Mouse (Mus musculus) cerebellum, adult 2 months (tissue): ENCODE measurements around the gene Tkt. TPM values are rescaled to one million over a fixed set of nuclear protein-coding genes. Genes with fewer than 3 reads are reported as not detected.
A peak's percentile ranks its signal among the peaks of the same experiment; 100 is the strongest.
"Not testable (repeated sequence)": the region's sequence is repeated elsewhere in the genome, so short reads cannot be mapped to it uniquely, and the experiment has no call there.

Source experiments
- DNase-seq, 2 experiments: peaks; one replicate each; pipeline ENCODE4 v3.0.0; 2021
- H3K27ac ChIP-seq: fragments of 200-500 bp; 2 replicates; pipeline ENCODE4 v1.5.1; 2012; ENCODE audit warnings: low read length, control low read depth, inconsistent platforms; ENCODE audit not compliant: insufficient read depth
- H3K27me3 ChIP-seq: fragments of 200-500 bp; 2 replicates; pipeline ENCODE4 v1.6.1; 2012; ENCODE audit warnings: inconsistent platforms, mild to moderate bottlenecking, low read length, moderate library complexity; ENCODE audit not compliant: control insufficient read depth, insufficient read depth
- H3K4me1 ChIP-seq: fragments of 200-500 bp; 2 replicates; pipeline ENCODE4 v1.6.1; 2011; ENCODE audit warnings: low read length; ENCODE audit not compliant: control insufficient read depth, insufficient read depth
- H3K4me3 ChIP-seq: fragments of 200-500 bp; replicated peaks from 2 replicates; pipeline ENCODE3; 2011; ENCODE audit warnings: mild to moderate bottlenecking, low read depth, low read length, control low read depth; ENCODE audit not compliant: insufficient read depth
- CTCF ChIP-seq: fragments of 200-500 bp; IDR thresholded peaks from 2 replicates; pipeline ENCODE4 v1.5.1; 2011; ENCODE audit warnings: low read depth, mild to moderate bottlenecking, control low read depth, low read length, moderate library complexity, borderline replicate concordance; ENCODE audit not compliant: insufficient read depth
- POLR2A ChIP-seq: fragments of 200-500 bp; IDR thresholded peaks from 2 replicates; pipeline ENCODE4 v1.6.1; 2011; ENCODE audit warnings: low read length, control low read depth, borderline replicate concordance; ENCODE audit not compliant: insufficient read depth
- WGBS: fragments of 180-500 bp; shearing (Covaris S2); methylation state at CpG from one replicate; pipeline ENCODE4 v1.1.7; 2018; 5-methylcytosine and 5-hydroxymethylcytosine counted together
- polyA plus RNA-seq: library from polyadenylated mRNA; depleted of rRNA; stranded (reverse); fragments of >200 nt; gene quantifications from 2 replicates; pipeline ENCODE4 v1.2.3, GENCODE M21; 2012

Gene Tkt
- polyA plus RNA-seq, 1 experiment, result 183 TPM

DNA sequence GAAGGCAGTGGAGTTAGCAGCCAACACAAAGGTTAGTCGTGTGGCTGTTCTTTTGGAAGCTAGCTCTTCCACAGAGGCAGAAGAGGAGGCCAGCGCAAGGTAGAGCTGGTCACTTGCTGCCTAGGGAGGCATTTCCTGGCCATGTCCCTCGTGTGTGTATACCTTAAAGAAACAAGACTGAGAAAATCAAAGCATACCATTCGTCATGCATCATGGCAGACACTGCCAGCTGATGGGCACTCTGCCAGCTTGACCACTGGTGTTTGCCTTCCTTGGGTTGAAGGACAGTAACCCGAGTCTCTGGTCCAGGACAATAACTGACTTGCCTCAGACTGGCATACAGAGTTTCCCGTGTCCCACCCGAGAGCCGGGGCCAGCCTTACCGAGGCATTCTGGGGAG, 22.1 kb downstream of the Tkt start:
- 60% methylated on average over 9 of the region's 9 CpGs for WGBS
- H3K4me1 ChIP-seq, result no peaks in the 10 kb centered on the region
- no peak overlapping the region for H3K27ac ChIP-seq
- no peaks in the 10 kb centered on the region for H3K27me3 ChIP-seq
- no peak for TF ChIP-seq POLR2A
- no peak for TF ChIP-seq CTCF
- DNase-seq, result no peak
- H3K4me3 ChIP-seq, result no peak overlapping the region

DNA sequence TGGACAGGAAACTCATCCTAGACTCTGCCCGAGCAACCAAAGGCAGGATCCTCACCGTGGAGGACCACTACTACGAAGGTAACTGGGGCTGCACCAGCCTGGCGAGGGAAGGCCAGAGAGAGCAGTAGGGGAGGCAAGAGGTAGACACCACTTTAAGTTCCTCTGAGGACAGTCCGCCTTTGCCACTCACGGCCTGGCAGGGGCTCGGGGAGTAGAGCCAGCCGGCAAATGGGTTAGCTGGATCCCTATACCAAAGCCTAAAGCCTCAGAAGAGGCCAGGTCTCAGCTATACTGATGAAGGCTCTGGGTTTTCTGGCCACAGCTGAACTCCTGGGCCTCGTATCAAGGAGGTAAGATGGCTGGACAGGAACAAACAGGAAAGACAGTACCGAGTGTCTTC, 24.1 kb downstream of the Tkt start:
- no peaks in the 10 kb centered on the region for H3K27me3 ChIP-seq
- no peaks in the 10 kb centered on the region for H3K4me1 ChIP-seq
- DNase-seq, result no peak
- WGBS, result 77% methylated on average over 10 of the region's 10 CpGs
- no peak overlapping the region for H3K4me3 ChIP-seq
- no peak overlapping the region for H3K27ac ChIP-seq
- TF ChIP-seq POLR2A, result no peak
- no peak for TF ChIP-seq CTCF

DNA sequence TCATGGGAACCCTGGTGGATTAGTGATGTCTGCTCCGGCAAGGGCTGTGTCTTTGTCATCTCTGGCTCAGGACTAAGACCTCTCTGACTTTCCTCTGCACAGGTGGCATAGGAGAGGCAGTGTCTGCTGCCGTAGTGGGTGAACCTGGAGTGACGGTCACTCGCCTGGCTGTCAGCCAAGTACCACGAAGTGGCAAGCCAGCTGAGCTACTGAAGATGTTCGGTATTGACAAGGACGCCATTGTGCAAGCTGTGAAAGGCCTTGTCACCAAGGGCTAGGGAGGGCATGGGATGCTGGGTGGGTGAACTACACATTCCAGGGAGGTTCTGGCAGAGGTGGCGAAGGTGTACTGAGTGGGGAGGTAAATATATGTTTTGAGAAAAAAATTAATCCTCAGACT, 25.1 kb downstream of the Tkt start:
- TF ChIP-seq CTCF (no peak), POLR2A (no peak)
- H3K27me3 ChIP-seq, result no peaks in the 10 kb centered on the region
- no peak overlapping the region for H3K27ac ChIP-seq
- H3K4me1 ChIP-seq, result no peaks in the 10 kb centered on the region
- 37% methylated on average over 8 of the region's 8 CpGs for WGBS
- no peak overlapping the region for H3K4me3 ChIP-seq
- no peak for DNase-seq

DNA sequence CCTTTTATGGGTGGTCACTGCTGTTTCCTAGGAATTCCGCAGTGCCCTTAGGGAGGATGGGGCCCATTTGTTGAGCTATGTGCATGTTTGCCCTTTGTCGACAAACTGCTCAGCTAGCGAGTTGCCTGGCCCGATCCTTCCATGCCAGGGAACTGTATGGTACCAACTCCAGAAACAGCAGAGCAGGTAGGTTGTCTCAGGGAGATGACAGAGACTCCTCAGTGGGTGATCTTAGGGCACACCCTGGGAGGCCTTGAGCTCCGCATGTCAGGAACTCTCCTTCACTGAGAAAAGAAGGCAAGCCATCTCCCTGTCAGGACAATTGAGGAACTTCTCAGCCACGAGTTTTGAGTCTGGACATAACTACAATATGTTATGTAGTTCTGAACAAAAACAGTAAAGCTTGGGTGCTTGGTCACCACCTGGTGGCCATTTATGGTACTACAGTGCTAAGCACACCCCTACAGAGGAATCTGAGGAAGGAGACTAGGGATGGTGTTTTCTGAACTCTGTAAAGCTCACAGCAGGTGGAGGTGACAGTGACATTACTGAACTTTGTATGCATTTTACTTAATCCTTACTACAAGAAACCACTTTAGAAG, 25.9 kb downstream of the Tkt start:
- 54% methylated on average over 6 of the region's 6 CpGs for WGBS
- Histone ChIP-seq H3K27me3 (no peaks in the 10 kb centered on the region), H3K27ac (no peak overlapping the region), H3K4me3 (no peak overlapping the region), H3K4me1 (no peaks in the 10 kb centered on the region)
- DNase-seq, result peak; percentile 57 to 76
- peak; percentile 71; the same call in 1 of the 2 replicates for TF ChIP-seq CTCF
- no peak for TF ChIP-seq POLR2A

DNA sequence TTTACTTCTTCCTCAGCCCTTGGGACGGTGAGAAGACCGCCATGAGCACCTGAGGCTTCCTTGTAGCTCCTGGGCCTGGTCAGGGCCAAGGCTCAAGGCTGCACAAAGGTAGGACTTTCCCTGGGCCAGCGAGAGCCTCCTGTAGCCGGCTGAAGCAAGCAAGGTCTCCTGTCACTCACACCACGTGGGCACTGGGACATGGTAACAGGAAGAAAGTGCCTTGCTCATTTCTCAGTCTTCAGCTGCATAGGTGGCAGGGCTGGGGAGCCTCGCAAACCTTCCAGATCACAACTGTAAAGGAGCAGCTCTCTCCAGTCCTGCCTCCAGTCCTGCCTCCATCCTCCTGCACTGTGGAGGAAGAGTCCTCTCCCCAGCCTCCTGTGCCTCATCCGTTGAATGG, 27.6 kb downstream of the Tkt start:
- 83% methylated on average over 7 of the region's 7 CpGs for WGBS
- H3K27me3 ChIP-seq, result no peaks in the 10 kb centered on the region
- no peak overlapping the region for H3K27ac ChIP-seq
- no peak for TF ChIP-seq CTCF
- no peak for TF ChIP-seq POLR2A
- H3K4me3 ChIP-seq, result no peak overlapping the region
- no peak for DNase-seq
- no peaks in the 10 kb centered on the region for H3K4me1 ChIP-seq

DNA sequence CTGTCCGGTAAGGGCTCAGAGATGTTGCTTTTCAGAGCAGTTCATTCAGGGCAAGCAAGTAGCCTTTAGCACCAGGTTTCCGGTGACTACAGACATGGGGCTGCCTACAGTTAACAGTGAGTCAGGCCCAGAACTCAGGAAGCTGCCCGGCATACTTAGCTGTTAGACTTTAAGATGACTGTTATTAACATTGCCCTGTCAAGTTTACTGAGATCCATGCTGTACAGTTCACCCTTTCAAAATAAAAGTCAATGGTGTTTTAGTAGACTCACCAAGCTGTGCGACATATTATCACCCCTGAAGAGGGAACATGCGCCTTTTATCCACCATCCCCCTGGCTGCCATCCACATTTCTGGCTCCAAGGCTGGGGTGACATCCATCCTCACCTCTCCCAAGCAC, 28.1 kb downstream of the Tkt start:
- no peaks in the 10 kb centered on the region for H3K4me1 ChIP-seq
- no peak overlapping the region for H3K27ac ChIP-seq
- no peak overlapping the region for H3K4me3 ChIP-seq
- H3K27me3 ChIP-seq, result no peaks in the 10 kb centered on the region
- no peak for DNase-seq
- TF ChIP-seq CTCF (no peak), POLR2A (no peak)
- 73% methylated on average over 5 of the region's 5 CpGs for WGBS

DNA sequence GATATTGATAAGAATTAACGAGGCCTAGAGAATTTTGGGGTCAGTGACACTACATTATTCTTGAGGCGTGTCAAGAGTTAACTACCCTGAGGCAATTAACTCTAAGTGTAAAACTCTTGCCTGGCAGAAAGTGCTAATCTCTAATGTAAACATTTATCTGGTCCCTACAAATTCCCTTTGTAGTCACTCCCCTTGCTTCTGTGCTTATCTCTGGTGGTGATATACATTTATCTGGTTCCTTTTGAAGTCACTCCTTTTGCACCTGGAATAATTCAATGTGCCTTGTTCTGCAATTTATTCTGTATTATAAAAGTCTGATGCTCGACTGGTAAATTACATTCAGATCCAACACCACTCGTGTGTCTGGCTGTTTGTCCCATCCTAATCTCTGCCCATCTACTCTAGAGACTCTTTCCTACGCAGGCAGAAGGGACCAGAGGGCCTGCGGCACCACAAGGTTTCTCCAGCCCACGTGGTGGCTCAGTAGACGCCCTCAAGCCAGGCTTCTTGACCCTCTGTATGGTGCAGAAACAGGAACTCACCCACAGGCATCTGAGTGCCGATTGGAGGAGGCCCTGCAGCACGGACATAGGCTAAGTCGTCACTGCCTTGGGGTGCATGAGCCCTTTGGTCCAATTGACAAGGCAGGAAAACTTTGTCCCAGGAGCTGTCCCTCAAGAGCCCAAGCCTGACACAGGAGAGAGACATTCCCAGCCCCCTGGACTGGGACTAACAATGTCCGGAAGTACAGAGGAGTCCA, 29.3 kb downstream of the Tkt start:
- 63% methylated on average over 10 of the region's 12 CpGs for WGBS

DNA sequence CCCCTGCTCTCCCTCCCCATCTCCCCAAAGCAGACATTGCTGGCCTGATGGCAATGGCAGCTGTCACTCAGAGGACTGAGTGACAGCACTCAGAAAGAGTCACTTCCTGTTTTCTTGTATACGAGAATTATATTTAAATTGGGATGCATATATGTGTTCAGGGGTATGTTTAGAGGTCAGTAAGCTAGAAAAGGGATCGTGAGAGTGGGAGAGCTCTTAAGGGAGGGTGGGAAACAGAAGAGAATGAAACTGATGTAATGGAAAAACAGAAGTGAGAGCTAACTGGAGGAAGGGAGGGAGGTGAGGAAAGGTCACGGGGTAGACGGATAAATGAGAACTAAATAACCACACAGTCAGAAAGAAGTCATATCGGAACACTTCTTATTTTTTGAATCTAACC, 31.0 kb downstream of the Tkt start:
- Histone ChIP-seq H3K27me3 (no peaks in the 10 kb centered on the region), H3K27ac (no peak overlapping the region), H3K4me3 (no peak overlapping the region), H3K4me1 (no peaks in the 10 kb centered on the region)
- TF ChIP-seq CTCF, result no peak
- no peak for TF ChIP-seq POLR2A
- DNase-seq, result no peak
- WGBS, result 81% methylated on average over 5 of the region's 5 CpGs

More for the DNA sequence above, 29.3 kb downstream of the Tkt start:
- not testable (repeated sequence) for H3K4me1 ChIP-seq, H3K27ac ChIP-seq, H3K27me3 ChIP-seq, DNase-seq, H3K4me3 ChIP-seq
